Mouse (Mus musculus): Measurements from ENCODE around the gene Anapc11. TPM values are rescaled to one million over a fixed set of nuclear protein-coding genes. Genes with fewer than 3 reads are reported as not detected.

Anapc11 gene
- total RNA-seq, 2 experiments from 2014 or later: 45.3 to 58.5 TPM

DNA sequence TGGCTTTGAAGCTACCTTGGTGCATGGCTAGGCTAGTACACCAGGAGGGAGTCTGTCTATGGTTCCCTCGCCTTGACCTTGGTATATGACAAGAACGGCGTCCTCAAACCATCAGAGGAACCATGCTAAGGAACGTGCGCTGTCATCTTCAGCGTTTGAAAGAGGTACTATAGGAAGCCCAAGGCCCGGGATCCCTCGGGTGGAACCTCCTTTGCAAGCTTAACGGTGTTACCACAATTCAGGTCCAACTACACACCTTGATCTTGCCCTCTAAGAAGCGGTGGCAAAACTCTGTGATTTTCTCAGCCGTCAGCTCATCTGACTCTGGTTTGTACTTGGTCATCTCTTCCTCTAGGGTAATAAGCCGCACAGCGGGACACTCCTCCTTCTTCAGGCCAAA, 35.3 kb upstream of the Anapc11 start:
- intact Hi-C loops (cut with DNase I): no loop called here
- peak; percentile 4 for DNase-seq
- no peak for TF ChIP-seq CTCF (IDR thresholded peaks at IDR 0.05)
- Histone ChIP-seq H3K4me3 (no peak overlapping the region), H3K27ac (no peak overlapping the region)

DNA sequence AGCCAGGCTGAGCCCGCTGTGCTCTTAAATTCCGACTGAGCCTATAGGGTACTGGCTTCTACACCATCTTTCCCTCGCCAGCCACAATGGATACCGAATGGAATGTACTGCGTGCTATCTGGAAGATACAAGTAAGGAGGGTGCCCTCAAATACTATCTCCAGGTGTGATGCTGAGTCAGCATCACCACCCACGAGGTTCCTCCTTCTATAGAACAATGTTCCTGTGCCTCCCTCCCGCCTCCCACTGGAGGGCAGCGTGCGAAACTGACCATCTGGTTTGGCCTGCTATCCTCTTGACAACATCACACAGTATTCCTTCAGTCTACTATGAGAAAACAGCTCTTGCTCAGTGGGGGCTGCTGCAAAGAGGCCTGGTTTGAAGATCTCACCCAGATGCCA, 33.1 kb upstream of the Anapc11 start:
- DNase-seq: no peak
- intact Hi-C loops (cut with DNase I): no loop called here
- Histone ChIP-seq H3K4me3 (no peak overlapping the region), H3K27ac (no peak overlapping the region)
- TF ChIP-seq CTCF (IDR thresholded peaks at IDR 0.05): no peak

DNA sequence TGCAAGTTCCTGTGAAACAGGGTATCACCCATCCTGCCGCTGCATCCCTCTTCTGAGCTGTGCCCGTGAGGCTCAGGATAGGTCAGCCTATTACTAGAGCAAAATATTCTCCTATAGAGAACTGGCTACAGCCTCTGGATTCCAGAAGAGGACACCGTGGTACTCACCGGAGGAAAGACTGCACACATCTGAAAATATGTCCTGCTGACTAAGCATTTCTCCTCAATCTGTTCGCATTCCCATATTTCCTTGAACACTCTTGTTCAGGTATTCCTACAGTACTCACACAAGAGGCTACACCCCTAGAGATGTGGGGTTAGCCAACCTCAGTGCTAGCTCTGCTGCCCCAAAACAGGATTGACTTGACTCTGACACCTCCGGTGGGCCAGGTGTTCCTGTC, 29.9 kb upstream of the Anapc11 start:
- no peak for DNase-seq
- no peak overlapping the region for H3K27ac ChIP-seq
- H3K4me3 ChIP-seq: no peak overlapping the region; the same call in 1 of the 2 replicates
- intact Hi-C loops (cut with DNase I): no loop called here
- no peak for TF ChIP-seq CTCF (IDR thresholded peaks at IDR 0.05)

DNA sequence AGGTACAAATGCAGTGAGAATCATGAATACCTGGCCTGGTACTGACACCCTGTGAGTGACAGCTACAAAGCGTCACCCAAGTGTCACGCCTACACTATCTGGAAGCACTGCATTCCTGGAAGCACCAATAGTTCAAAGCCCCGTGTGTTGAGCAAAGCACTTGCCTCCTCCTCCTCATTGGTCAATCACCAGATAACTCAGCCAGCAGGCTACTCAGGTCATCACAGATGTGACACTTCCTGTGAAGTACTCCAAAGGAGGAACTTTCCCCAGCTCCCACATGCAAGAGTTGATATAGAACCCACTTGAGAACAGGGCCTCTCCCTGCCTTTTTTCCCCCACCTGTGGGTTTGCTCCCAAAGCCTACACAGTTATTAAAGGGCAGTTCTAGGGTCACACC, 27.1 kb upstream of the Anapc11 start:
- Histone ChIP-seq H3K27ac (0 out of 2 replicates have a peak overlapping the region, but pooled peaks have one; percentile 99), H3K4me3 (peak overlapping the region; percentile 76)
- no peak for DNase-seq
- no peak for TF ChIP-seq CTCF (IDR thresholded peaks at IDR 0.05)
- intact Hi-C loops (cut with DNase I): no loop called here

DNA sequence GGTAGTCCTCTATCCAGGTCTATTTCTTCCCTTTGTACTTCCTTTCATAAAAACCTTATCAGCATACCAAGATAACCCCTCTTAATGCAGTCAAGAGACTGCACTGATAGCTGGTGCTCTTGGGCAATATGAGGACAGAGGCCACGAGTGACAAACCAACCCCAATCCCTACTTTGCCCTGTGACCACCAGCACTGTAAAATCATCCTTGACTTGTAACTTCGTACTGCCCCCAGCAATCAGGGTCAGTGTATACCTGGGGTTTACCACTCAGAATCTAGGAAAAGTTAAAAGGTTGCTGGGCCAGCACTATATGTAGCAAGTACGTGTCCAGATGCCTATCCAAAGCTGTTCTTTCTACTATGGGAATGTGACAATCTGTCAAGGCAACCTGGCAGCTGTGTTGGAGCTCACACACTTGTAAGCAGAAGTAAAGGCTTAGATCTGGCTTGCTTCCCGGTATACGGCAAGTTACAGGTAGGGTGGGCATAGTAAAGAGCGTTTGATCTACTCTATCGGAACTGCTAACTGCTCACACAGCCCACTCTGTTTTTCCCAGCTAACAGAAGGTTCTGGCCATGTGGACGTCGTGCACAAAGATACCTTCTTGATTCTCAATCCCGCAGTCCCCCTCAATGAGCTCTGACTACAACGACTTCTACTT, 26.3 kb upstream of the Anapc11 start:
- no peak for DNase-seq
- intact Hi-C loops (cut with DNase I): loop anchor here (1.0 kb wide), 1 partner anchor 21 kb away; the partner anchor contains the start of gene Ppp1r27
- Histone ChIP-seq H3K27ac (peak overlapping the region; percentile 99), H3K4me3 (peak overlapping the region; percentile 76)
- TF ChIP-seq CTCF (IDR thresholded peaks at IDR 0.05): no peak

DNA sequence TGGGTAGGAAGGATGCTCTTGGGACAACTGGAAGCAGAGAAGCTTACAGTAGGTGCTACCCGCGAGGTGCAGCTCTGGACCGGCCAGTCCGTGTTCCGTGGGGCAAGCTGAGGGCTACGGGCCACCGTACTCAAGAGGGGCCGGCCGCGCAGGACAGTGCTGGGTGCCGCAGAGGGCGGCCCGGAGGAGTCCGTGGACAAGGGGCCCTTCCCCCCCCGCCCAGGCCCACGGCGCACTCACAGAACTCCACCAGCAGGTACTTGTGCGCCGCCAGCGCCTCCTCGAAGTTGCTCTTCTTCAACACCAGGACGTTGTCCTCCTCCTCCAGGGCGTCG, 25.8 kb upstream of the Anapc11 start:
- intact Hi-C loops (cut with DNase I): loop anchor here (1.0 kb wide), 1 partner anchor 21 kb away; the partner anchor contains the start of gene Ppp1r27
- H3K4me3 ChIP-seq: peak overlapping the region; percentile 76

DNA sequence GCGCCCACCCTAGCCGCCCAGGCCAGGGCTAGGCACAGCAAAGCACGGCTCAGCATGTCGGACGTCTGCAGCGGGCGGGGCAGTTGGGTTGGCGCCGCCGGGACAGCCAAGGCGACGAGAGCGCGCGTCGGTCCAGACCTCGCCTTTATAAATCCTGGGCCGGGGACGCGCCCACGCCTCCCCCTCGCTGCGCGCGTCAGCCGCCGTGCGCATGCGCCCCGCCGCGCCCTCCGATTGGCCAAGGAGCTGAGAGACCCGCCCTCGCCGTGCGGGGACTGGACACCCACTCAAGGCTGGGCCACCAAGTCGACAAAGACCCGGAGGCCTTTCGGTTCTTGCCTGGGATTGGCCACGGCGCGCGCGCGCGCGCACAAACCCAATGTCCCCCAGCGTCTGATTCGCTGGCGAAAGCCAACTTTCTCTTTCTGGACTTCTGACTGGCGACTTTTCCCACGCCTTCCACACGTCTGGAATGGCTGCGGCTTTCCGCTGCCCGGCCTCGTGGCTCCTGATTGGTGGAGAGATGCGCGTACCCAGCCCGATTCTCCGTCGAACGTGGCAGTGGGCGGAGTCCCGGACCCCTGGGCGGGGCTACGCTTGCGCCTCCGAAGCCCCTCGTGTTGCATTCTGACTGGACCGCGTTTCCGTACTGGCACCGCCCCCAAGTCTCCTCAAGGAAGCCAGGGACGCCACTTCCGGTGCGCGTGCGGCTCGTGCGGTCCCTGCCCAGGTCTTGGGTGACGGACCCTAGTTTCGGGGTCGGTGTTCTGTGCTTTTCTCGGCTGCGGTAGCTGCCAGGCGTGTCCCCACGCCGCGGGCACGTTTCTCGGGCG, 25.3 kb upstream of the Anapc11 start, which contains the start of gene P4hb:
P4hb (minus strand) TSS at position 502 of the 833 bp plus-strand sequence.
- no peak for TF ChIP-seq CTCF (IDR thresholded peaks at IDR 0.05)
- Histone ChIP-seq H3K27ac (peak within 1 kb of the TSS; percentile 99), H3K4me3 (peak within 1 kb of the TSS; percentile 76)
- intact Hi-C loops (cut with DNase I): loop anchor here (1.0 kb wide), 1 partner anchor 22 kb away; the partner anchor contains the start of gene Ppp1r27
- peak; percentile 100 for DNase-seq

More for the DNA sequence above, 25.8 kb upstream of the Anapc11 start:
- no peak for DNase-seq
- H3K27ac ChIP-seq: peak overlapping the region; percentile 99
- no peak for TF ChIP-seq CTCF (IDR thresholded peaks at IDR 0.05)

DNA sequence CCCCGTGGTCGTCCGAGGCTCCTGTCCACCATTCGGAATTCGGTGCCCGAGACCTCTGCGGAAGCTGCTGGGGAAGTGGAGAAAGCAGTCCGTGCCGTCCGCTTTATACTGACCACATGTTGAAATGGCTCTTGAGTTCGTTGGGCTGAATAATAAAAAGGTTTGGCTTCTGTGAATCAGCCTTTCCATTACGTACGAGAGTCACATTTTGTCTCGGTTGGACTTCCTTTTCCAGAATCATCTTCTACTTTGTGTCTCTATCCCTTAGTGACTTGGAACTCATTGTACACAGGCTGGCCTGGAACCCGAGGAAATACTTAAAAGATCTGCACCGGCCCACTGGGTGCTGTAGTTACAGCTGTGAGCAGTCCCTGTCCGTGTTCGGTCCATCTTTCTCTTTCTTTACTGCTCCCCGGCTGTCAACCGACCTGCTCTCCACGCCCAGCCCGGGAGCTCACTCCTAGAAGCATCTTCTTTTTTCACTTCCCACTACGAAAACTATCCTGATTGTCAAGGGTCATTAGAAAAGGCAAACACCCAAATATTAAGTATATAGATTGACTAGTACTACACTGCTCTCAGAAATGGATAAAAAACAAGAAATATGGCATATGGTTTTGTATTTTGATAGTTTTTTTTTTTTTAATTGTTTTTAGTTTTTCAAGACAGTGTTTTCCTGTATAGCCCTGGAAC, 24.5 kb upstream of the Anapc11 start:
- H3K4me3 ChIP-seq: peak overlapping the region; percentile 76
- no peak for TF ChIP-seq CTCF (IDR thresholded peaks at IDR 0.05)
- intact Hi-C loops (cut with DNase I): no loop called here
- H3K27ac ChIP-seq: peak overlapping the region; percentile 99
- no peak for DNase-seq

DNA sequence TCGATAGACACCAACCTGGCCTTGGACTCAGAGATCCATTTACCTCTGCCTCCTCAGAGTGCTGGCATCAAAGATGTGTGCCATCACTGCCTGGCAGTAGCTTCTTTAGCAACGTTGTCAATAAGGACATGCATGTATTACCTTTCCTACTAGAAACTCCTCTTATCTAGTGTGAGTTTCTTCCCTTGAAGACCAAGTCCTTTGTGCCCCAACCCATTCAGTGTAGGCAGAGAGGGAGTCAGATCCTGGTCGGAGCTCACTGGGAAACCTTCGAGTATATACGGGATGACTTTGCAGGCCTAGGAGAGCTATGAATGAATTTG, 24.0 kb upstream of the Anapc11 start:
- Histone ChIP-seq H3K27ac (peak overlapping the region; percentile 99), H3K4me3 (peak overlapping the region; percentile 76)
- no peak for DNase-seq
- intact Hi-C loops (cut with DNase I): no loop called here
- TF ChIP-seq CTCF (IDR thresholded peaks at IDR 0.05): no peak

DNA sequence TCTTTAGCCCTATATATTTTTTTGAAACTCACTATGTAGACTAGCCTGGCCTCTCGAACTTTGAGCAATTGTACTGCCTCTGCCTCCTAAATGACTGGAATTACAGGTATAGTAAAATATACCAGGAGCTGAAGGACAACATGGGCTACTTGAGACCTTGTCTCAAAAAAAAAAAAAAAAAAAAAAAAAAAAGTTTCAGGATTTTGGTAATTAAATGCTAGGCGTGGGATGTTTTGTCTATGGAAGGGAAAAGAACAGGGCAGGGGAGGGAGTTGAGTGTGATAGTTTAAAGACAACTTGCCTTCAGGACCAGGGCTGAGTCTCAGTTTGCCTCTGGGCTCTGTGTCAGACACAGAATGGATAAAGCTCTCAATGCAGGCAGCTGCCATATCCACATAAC, 23.2 kb upstream of the Anapc11 start:
- no peak for TF ChIP-seq CTCF (IDR thresholded peaks at IDR 0.05)
- DNase-seq: no peak
- Histone ChIP-seq H3K4me3 (no peak overlapping the region), H3K27ac (no peak overlapping the region)
- intact Hi-C loops (cut with DNase I): loop anchor here (5.0 kb wide), 2 partner anchors 33 to 37 kb away; no protein-coding TSS in a partner anchor

DNA sequence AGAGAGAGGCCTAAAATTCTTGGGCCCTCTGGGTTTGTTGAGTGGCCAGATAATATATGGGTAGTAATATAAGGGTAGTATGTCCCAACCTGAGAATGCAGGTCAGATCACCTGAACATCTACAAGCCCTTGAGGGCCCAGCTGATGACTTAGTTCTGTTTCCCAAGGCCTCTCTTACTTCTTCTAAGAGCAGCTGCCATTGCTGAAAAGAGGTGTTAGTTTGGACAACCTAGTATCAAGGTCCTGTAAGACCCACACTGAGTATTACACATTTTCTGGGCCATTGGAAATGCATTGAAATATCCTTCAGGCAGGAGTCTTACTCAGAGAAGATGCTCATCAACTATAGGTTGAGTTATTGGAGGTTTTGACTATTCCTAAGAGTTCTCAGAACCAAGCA, 22.3 kb upstream of the Anapc11 start:
- TF ChIP-seq CTCF (IDR thresholded peaks at IDR 0.05): no peak
- Histone ChIP-seq H3K4me3 (no peak overlapping the region), H3K27ac (no peak overlapping the region)
- no peak for DNase-seq
- intact Hi-C loops (cut with DNase I): loop anchor here (5.0 kb wide), 2 partner anchors 34 to 36 kb away; no protein-coding TSS in a partner anchor

DNA sequence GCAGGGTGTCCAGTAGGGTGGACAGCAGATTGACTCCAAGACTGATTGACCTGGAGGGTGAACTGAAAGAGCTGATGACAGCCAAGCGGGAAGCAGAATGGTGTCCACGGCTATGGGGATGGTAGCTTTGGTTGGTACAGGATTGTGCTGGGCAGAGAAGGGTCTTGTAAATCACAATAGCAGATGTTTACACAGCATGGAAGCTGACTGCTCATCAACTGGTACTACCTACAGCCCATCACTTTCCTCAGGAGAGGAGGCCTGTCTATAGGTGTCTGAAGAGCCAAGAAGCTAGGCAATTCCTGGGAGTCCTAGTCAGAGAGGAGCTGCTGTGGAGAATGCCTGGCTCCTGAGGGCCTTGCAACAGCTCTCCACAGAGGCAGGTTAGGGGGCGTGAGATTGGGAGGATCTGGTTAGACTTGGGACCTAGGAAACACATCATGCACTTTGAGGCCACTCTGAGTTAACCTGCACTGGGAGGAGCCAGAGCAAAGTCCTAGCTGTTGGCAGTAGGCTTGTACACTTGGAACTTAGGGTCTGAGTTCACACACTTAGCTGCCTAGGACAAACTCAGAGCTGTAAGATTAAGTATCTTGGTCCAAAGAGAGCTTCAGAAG, 21.7 kb upstream of the Anapc11 start:
- H3K4me3 ChIP-seq: no peak overlapping the region
- intact Hi-C loops (cut with DNase I): loop anchor here (5.0 kb wide), 2 partner anchors 34 to 36 kb away; no protein-coding TSS in a partner anchor
- H3K27ac ChIP-seq: peak overlapping the region; percentile 99; the same call in 1 of the 2 replicates
- TF ChIP-seq CTCF (IDR thresholded peaks at IDR 0.05): no peak
- DNase-seq: no peak

Data from gastrocnemius, adult 2 months (tissue).